Mouse (Mus musculus) limb, embryonic 10.5 days (tissue): ENCODE results near the gene Mob4. TPM values are rescaled to one million over a fixed set of nuclear protein-coding genes. Genes with fewer than 3 reads are reported as not detected.

Experiments
- DNase-seq: peaks from one replicate; pipeline ENCODE4 v3.0.0-alpha.2; 2017; ENCODE audit warnings: low spot score
- H3K27ac ChIP-seq: fragments of 300-500 bp; sonication (generic); 2 replicates; pipeline ENCODE4 v1.5.1; 2016; ENCODE audit warnings: mild to moderate bottlenecking
- H3K27me3 ChIP-seq: fragments of 300-500 bp; sonication (generic); 2 replicates; pipeline ENCODE4 v1.6.1; 2016; ENCODE audit warnings: low read depth, mild to moderate bottlenecking; ENCODE audit not compliant: poor library complexity, severe bottlenecking
- H3K36me3 ChIP-seq: fragments of 300-500 bp; sonication (generic); 2 replicates; pipeline ENCODE4 v1.6.1; 2016; ENCODE audit warnings: mild to moderate bottlenecking, moderate library complexity
- H3K4me1 ChIP-seq: fragments of 300-500 bp; sonication (generic); 2 replicates; pipeline ENCODE4 v1.6.1; 2016
- H3K4me3 ChIP-seq: fragments of 300-500 bp; sonication (generic); 2 replicates; pipeline ENCODE4 v1.5.1; 2016; ENCODE audit warnings: mild to moderate bottlenecking, moderate library complexity
- H3K9me3 ChIP-seq: fragments of 300-500 bp; sonication (generic); replicated peaks from 2 replicates; pipeline ENCODE4 v1.6.1; 2016; ENCODE audit warnings: mild to moderate bottlenecking
- WGBS: fragments of 180-500 bp; shearing (Covaris S2); methylation state at CpG from one replicate; pipeline ENCODE4 v1.1.7; 2016; 5-methylcytosine and 5-hydroxymethylcytosine counted together
- polyA plus RNA-seq: library from polyadenylated mRNA; unstranded; fragments of >200 nt; fragmentation: Nextera tagmentation; extraction: Ambion mirVana; gene quantifications from 2 replicates; pipeline ENCODE4 v1.2.1, GENCODE M21; 2016

Mob4 gene
- polyA plus RNA-seq = 125 and 139 TPM in 2 replicates

- Histone ChIP-seq H3K4me1 (peaks cover 22% of the 10 kb centered on the region), H3K4me3 (peak within 1 kb of the TSS; percentile 99), H3K9me3 (no peaks in the 10 kb centered on the region), H3K36me3 (peaks cover 24% of the 10 kb centered on the region), H3K27me3 (no peaks in the 10 kb centered on the region), H3K27ac (peak within 1 kb of the TSS; percentile 99)
- DNase-seq = peak; percentile 98
- under 1% methylated on average over 42 of the region's 42 CpGs for WGBS
Measured at GRCm38 (mm10) chr1:55130943-55131401, at the start of gene Mob4. TSS of gene Mob4 (plus strand) at chr1:55131231.

GRCm38 (mm10) chr1:55082106-55082505 is 48.9 kb upstream of the Mob4 start:
- H3K27ac ChIP-seq = no peak overlapping the region
- H3K9me3 ChIP-seq = no peaks in the 10 kb centered on the region
- peaks cover 19% of the 10 kb centered on the region for H3K4me1 ChIP-seq
- 79% methylated on average over 1 of the region's 1 CpGs for WGBS
- H3K4me3 ChIP-seq = no peak overlapping the region
- H3K27me3 ChIP-seq = no peaks in the 10 kb centered on the region
- no peak for DNase-seq
- peaks cover 90% of the 10 kb centered on the region for H3K36me3 ChIP-seq

- H3K9me3 ChIP-seq = no peaks in the 10 kb centered on the region
- no peaks in the 10 kb centered on the region for H3K27me3 ChIP-seq
- H3K36me3 ChIP-seq = peaks cover 72% of the 10 kb centered on the region
- peak overlapping the region; percentile 97 for H3K4me3 ChIP-seq
- DNase-seq = no peak
- H3K27ac ChIP-seq = no peak overlapping the region
- 61% methylated on average over 7 of the region's 7 CpGs for WGBS
- H3K4me1 ChIP-seq = peaks cover 32% of the 10 kb centered on the region
Measured at GRCm38 (mm10) chr1:55085781-55086366, 45.2 kb upstream of the Mob4 start.

- H3K27me3 ChIP-seq = no peaks in the 10 kb centered on the region
- peaks cover 32% of the 10 kb centered on the region for H3K4me1 ChIP-seq
- peaks cover 72% of the 10 kb centered on the region for H3K36me3 ChIP-seq
- 0% methylated on average over 13 of the region's 13 CpGs for WGBS
- peak overlapping the region; percentile 99 for H3K27ac ChIP-seq
- H3K4me3 ChIP-seq = peak overlapping the region; percentile 97
- no peak for DNase-seq
- no peaks in the 10 kb centered on the region for H3K9me3 ChIP-seq
Measured at GRCm38 (mm10) chr1:55086868-55087400, 44.1 kb upstream of the Mob4 start.

- Histone ChIP-seq H3K27me3 (no peaks in the 10 kb centered on the region), H3K9me3 (no peaks in the 10 kb centered on the region), H3K36me3 (peaks cover 72% of the 10 kb centered on the region), H3K4me3 (peak overlapping the region; percentile 97), H3K27ac (peak overlapping the region; percentile 99), H3K4me1 (peaks cover 32% of the 10 kb centered on the region)
- no peak for DNase-seq
- WGBS = under 1% methylated on average over 48 of the region's 57 CpGs
Measured at GRCm38 (mm10) chr1:55087401-55087904, 43.6 kb upstream of the Mob4 start.

GRCm38 (mm10) chr1:55087932-55088610 is 43.0 kb upstream of the Mob4 start, which contains the start of the genes Hspe1 and Hspd1:
TSS of gene Hspe1 (plus strand) at chr1:55088132.
TSS of gene Hspd1 (minus strand) at chr1:55088243.
- DNase-seq = peak; percentile 100
- H3K36me3 ChIP-seq = peaks cover 72% of the 10 kb centered on the region

GRCm38 (mm10) chr1:55088611-55089497 is 42.2 kb upstream of the Mob4 start:
- H3K27ac ChIP-seq = peak overlapping the region; percentile 99

More at GRCm38 (mm10) chr1:55087932-55088610, 43.0 kb upstream of the Mob4 start, which contains the start of the genes Hspe1 and Hspd1:
- H3K27ac ChIP-seq = peak within 1 kb of the TSS; percentile 99
- peak within 1 kb of the TSS; percentile 97 for H3K4me3 ChIP-seq
- H3K9me3 ChIP-seq = no peaks in the 10 kb centered on the region
- peaks cover 32% of the 10 kb centered on the region for H3K4me1 ChIP-seq
- under 1% methylated on average over 69 of the region's 76 CpGs for WGBS
- no peaks in the 10 kb centered on the region for H3K27me3 ChIP-seq

GRCm38 (mm10) chr1:55089498-55090064 is 41.5 kb upstream of the Mob4 start:
- peaks cover 69% of the 10 kb centered on the region for H3K36me3 ChIP-seq
- WGBS = 90% methylated on average over 5 of the region's 5 CpGs

More at GRCm38 (mm10) chr1:55088611-55089497, 42.2 kb upstream of the Mob4 start:
- Histone ChIP-seq H3K36me3 (peaks cover 72% of the 10 kb centered on the region), H3K9me3 (no peaks in the 10 kb centered on the region), H3K4me3 (peak overlapping the region; percentile 97), H3K4me1 (peaks cover 32% of the 10 kb centered on the region), H3K27me3 (no peaks in the 10 kb centered on the region)
- no peak for DNase-seq
- WGBS = 11% methylated on average over 16 of the region's 16 CpGs

GRCm38 (mm10) chr1:55092056-55092455 is 39.0 kb upstream of the Mob4 start:
- no peaks in the 10 kb centered on the region for H3K27me3 ChIP-seq
- peaks cover 54% of the 10 kb centered on the region for H3K36me3 ChIP-seq
- 94% methylated on average over 2 of the region's 2 CpGs for WGBS
- H3K4me3 ChIP-seq = no peak overlapping the region
- no peaks in the 10 kb centered on the region for H3K9me3 ChIP-seq
- no peak overlapping the region for H3K27ac ChIP-seq
- no peak for DNase-seq
- H3K4me1 ChIP-seq = peaks cover 13% of the 10 kb centered on the region

More at GRCm38 (mm10) chr1:55089498-55090064, 41.5 kb upstream of the Mob4 start:
- Histone ChIP-seq H3K9me3 (no peaks in the 10 kb centered on the region), H3K4me1 (peaks cover 29% of the 10 kb centered on the region), H3K27me3 (no peaks in the 10 kb centered on the region), H3K27ac (peak overlapping the region; percentile 99; the same call in 1 of the 2 replicates), H3K4me3 (peak overlapping the region; percentile 97)
- no peak for DNase-seq

GRCm38 (mm10) chr1:55092469-55092868 is 38.6 kb upstream of the Mob4 start:
- H3K4me1 ChIP-seq = peaks cover 13% of the 10 kb centered on the region
- H3K4me3 ChIP-seq = no peak overlapping the region
- H3K36me3 ChIP-seq = peaks cover 54% of the 10 kb centered on the region
- no peaks in the 10 kb centered on the region for H3K27me3 ChIP-seq
- no peaks in the 10 kb centered on the region for H3K9me3 ChIP-seq
- H3K27ac ChIP-seq = no peak overlapping the region
- 58% methylated on average over 1 of the region's 1 CpGs for WGBS
- DNase-seq = no peak

- Histone ChIP-seq H3K4me3 (no peak overlapping the region), H3K36me3 (no peaks in the 10 kb centered on the region), H3K27me3 (no peaks in the 10 kb centered on the region), H3K27ac (no peak overlapping the region), H3K9me3 (no peaks in the 10 kb centered on the region), H3K4me1 (peaks cover 11% of the 10 kb centered on the region; the same call in 1 of the 2 replicates)
- no peak for DNase-seq
- WGBS = 86% methylated on average over 9 of the region's 9 CpGs
Measured at GRCm38 (mm10) chr1:55106919-55107585, 24.0 kb upstream of the Mob4 start.
